Mouse (Mus musculus): ENCODE measurements around the gene Cox17. TPM values are rescaled to one million over a fixed set of nuclear protein-coding genes. Genes with fewer than 3 reads are reported as not detected.
A peak's percentile ranks its signal among the peaks of the same experiment; 100 is the strongest.

The Cox17 gene
- total RNA-seq, 2 experiments from 2014 or later: 138 to 190 TPM

GRCm38 (mm10) chr16:38375182-38375581 lies 28.4 kb downstream of the Cox17 start:
- DNase-seq: no peak
- peak overlapping the region; percentile 96 for H3K27ac ChIP-seq
- TF ChIP-seq CTCF (IDR thresholded peaks at IDR 0.05): no peak
- peak overlapping the region; percentile 19; the same call in 1 of the 2 replicates for H3K4me3 ChIP-seq
- intact Hi-C loops (cut with DNase I): loop anchor here (10.0 kb wide), 1 partner anchor 110 kb away; no protein-coding TSS in a partner anchor

GRCm38 (mm10) chr16:38376163-38376840 lies 29.5 kb downstream of the Cox17 start:
- intact Hi-C loops (cut with DNase I): loop anchor here (10.0 kb wide), 1 partner anchor 108 kb away; no protein-coding TSS in a partner anchor
- H3K4me3 ChIP-seq: peak overlapping the region; percentile 76
- peak; percentile 70 for DNase-seq

GRCm38 (mm10) chr16:38376841-38377249 lies 30.1 kb downstream of the Cox17 start:
- intact Hi-C loops (cut with DNase I): loop anchor here (10.0 kb wide), 1 partner anchor 108 kb away; no protein-coding TSS in a partner anchor
- H3K27ac ChIP-seq: peak overlapping the region; percentile 96
- peak overlapping the region; percentile 76 for H3K4me3 ChIP-seq
- DNase-seq: no peak
- TF ChIP-seq CTCF (IDR thresholded peaks at IDR 0.05): no peak

More at GRCm38 (mm10) chr16:38376163-38376840, 29.5 kb downstream of the Cox17 start:
- peak overlapping the region; percentile 96 for H3K27ac ChIP-seq
- TF ChIP-seq CTCF (IDR thresholded peaks at IDR 0.05): peak; percentile 58

GRCm38 (mm10) chr16:38377546-38377945 lies 30.8 kb downstream of the Cox17 start:
- no peak for TF ChIP-seq CTCF (IDR thresholded peaks at IDR 0.05)
- peak; percentile 78 for DNase-seq
- H3K4me3 ChIP-seq: no peak overlapping the region
- intact Hi-C loops (cut with DNase I): loop anchor here (10.0 kb wide), 1 partner anchor 107 kb away; no protein-coding TSS in a partner anchor
- H3K27ac ChIP-seq: peak overlapping the region; percentile 96

GRCm38 (mm10) chr16:38378591-38378990 lies 31.8 kb downstream of the Cox17 start:
- no peak for DNase-seq
- H3K4me3 ChIP-seq: no peak overlapping the region
- 0 out of 2 replicates have a peak overlapping the region, but pooled peaks have one; percentile 24 for H3K27ac ChIP-seq
- no peak for TF ChIP-seq CTCF (IDR thresholded peaks at IDR 0.05)
- intact Hi-C loops (cut with DNase I): loop anchor here (10.0 kb wide), 1 partner anchor 106 kb away; no protein-coding TSS in a partner anchor

GRCm38 (mm10) chr16:38379088-38379487 lies 32.3 kb downstream of the Cox17 start:
- intact Hi-C loops (cut with DNase I): loop anchor here (10.0 kb wide), 1 partner anchor 106 kb away; no protein-coding TSS in a partner anchor
- Histone ChIP-seq H3K4me3 (no peak overlapping the region), H3K27ac (peak overlapping the region; percentile 24; the same call in 1 of the 2 replicates)
- TF ChIP-seq CTCF (IDR thresholded peaks at IDR 0.05): no peak
- DNase-seq: no peak

- intact Hi-C loops (cut with DNase I): loop anchor here (10.0 kb wide), 1 partner anchor 105 kb away; no protein-coding TSS in a partner anchor
- DNase-seq: no peak
These were observed 32.7 kb downstream of the Cox17 start for GRCm38 (mm10) chr16:38379493-38379892.

GRCm38 (mm10) chr16:38379926-38380325 lies 33.1 kb downstream of the Cox17 start:
- Histone ChIP-seq H3K27ac (no peak overlapping the region), H3K4me3 (no peak overlapping the region)
- intact Hi-C loops (cut with DNase I): loop anchor here (10.0 kb wide), 1 partner anchor 105 kb away; no protein-coding TSS in a partner anchor
- no peak for DNase-seq
- TF ChIP-seq CTCF (IDR thresholded peaks at IDR 0.05): no peak

More at GRCm38 (mm10) chr16:38379493-38379892, 32.7 kb downstream of the Cox17 start:
- TF ChIP-seq CTCF (IDR thresholded peaks at IDR 0.05): no peak
- H3K4me3 ChIP-seq: no peak overlapping the region
- H3K27ac ChIP-seq: no peak overlapping the region

- Histone ChIP-seq H3K4me3 (no peak overlapping the region), H3K27ac (no peak overlapping the region)
- no peak for DNase-seq
- intact Hi-C loops (cut with DNase I): no loop called here
- no peak for TF ChIP-seq CTCF (IDR thresholded peaks at IDR 0.05)
These were observed 36.9 kb downstream of the Cox17 start for GRCm38 (mm10) chr16:38383683-38384082.

- Histone ChIP-seq H3K4me3 (no peak overlapping the region), H3K27ac (no peak overlapping the region)
- TF ChIP-seq CTCF (IDR thresholded peaks at IDR 0.05): no peak
- intact Hi-C loops (cut with DNase I): no loop called here
- no peak for DNase-seq
These were observed 38.4 kb downstream of the Cox17 start for GRCm38 (mm10) chr16:38385184-38385634.

- no peak overlapping the region for H3K4me3 ChIP-seq
- no peak overlapping the region for H3K27ac ChIP-seq
- DNase-seq: no peak
- intact Hi-C loops (cut with DNase I): no loop called here
- no peak for TF ChIP-seq CTCF (IDR thresholded peaks at IDR 0.05)
These were observed 38.9 kb downstream of the Cox17 start for GRCm38 (mm10) chr16:38385700-38386099.

- no peak for DNase-seq
- H3K4me3 ChIP-seq: no peak overlapping the region
- intact Hi-C loops (cut with DNase I): no loop called here
- peak overlapping the region; percentile 73 for H3K27ac ChIP-seq
- no peak for TF ChIP-seq CTCF (IDR thresholded peaks at IDR 0.05)
These were observed 40.6 kb downstream of the Cox17 start for GRCm38 (mm10) chr16:38387389-38387788.

GRCm38 (mm10) chr16:38388757-38389156 lies 42.0 kb downstream of the Cox17 start:
- intact Hi-C loops (cut with DNase I): no loop called here

More at GRCm38 (mm10) chr16:38388757-38389156, 42.0 kb downstream of the Cox17 start:
- Histone ChIP-seq H3K4me3 (no peak overlapping the region), H3K27ac (no peak overlapping the region; the same call in 1 of the 2 replicates)
- no peak for TF ChIP-seq CTCF (IDR thresholded peaks at IDR 0.05)
- DNase-seq: no peak

All from gastrocnemius, adult 2 months (tissue).